Mouse (Mus musculus) spleen, adult 2 months (tissue): ENCODE data around the gene Fam129a. TPM values are rescaled to one million over a fixed set of nuclear protein-coding genes. Genes with fewer than 3 reads are reported as not detected.
"Not testable (repeated sequence)": the region's sequence is repeated elsewhere in the genome, so short reads cannot be mapped to it uniquely, and the experiment has no call there.

Experiments
- DNase-seq, 2 experiments: peaks; one replicate each; pipeline versions ENCODE4 v3.0.0 to v3.0.0-alpha.2; 2012 to 2021; ENCODE audit warnings: low spot score in 2 of 2, low read depth in 1 of 2
- H3K27ac ChIP-seq: fragments of 200-500 bp; 2 replicates; pipeline ENCODE4 v1.5.1; 2012; ENCODE audit warnings: low read length, inconsistent platforms; ENCODE audit not compliant: insufficient read depth
- H3K27me3 ChIP-seq: fragments of 200-500 bp; 2 replicates; pipeline ENCODE4 v1.6.1; 2012; ENCODE audit warnings: mild to moderate bottlenecking, moderate library complexity, low read length, inconsistent platforms; ENCODE audit not compliant: control insufficient read depth, insufficient read depth
- H3K36me3 ChIP-seq: fragments of 200-500 bp; 2 replicates; pipeline ENCODE4 v1.6.1; 2012; ENCODE audit warnings: mild to moderate bottlenecking, low read length, inconsistent platforms; ENCODE audit not compliant: control insufficient read depth, insufficient read depth
- H3K4me1 ChIP-seq: fragments of 200-500 bp; 2 replicates; pipeline ENCODE4 v1.6.1; 2011; ENCODE audit warnings: inconsistent platforms; ENCODE audit not compliant: control insufficient read depth, insufficient read depth, insufficient read length
- H3K4me3 ChIP-seq: fragments of 200-500 bp; 2 replicates; pipeline ENCODE4 v1.5.1; 2011; ENCODE audit warnings: mild to moderate bottlenecking, inconsistent platforms; ENCODE audit not compliant: insufficient read depth, insufficient read length; ENCODE audit errors: extremely low read depth
- CTCF ChIP-seq: fragments of 200-500 bp; IDR thresholded peaks from 2 replicates; pipeline ENCODE4 v1.5.1; 2011; ENCODE audit warnings: mild to moderate bottlenecking, inconsistent platforms; ENCODE audit not compliant: insufficient read depth, insufficient read length, insufficient replicate concordance; ENCODE audit errors: extremely low read depth
- POLR2A ChIP-seq: fragments of 200-500 bp; IDR thresholded peaks from 2 replicates; pipeline ENCODE4 v1.6.1; 2011; ENCODE audit warnings: low read depth, low read length, inconsistent platforms
- WGBS: fragments of 180-500 bp; shearing (Covaris S2); methylation state at CpG from one replicate; pipeline ENCODE4 v1.1.7; 2018; 5-methylcytosine and 5-hydroxymethylcytosine counted together
- polyA plus RNA-seq: library from polyadenylated mRNA; depleted of rRNA; stranded (reverse); fragments of >200 nt; gene quantifications from 2 replicates; pipeline ENCODE4 v1.2.3, GENCODE M21; 2012

The Fam129a gene
- polyA plus RNA-seq, 1 experiment: 6.0 TPM

DNA sequence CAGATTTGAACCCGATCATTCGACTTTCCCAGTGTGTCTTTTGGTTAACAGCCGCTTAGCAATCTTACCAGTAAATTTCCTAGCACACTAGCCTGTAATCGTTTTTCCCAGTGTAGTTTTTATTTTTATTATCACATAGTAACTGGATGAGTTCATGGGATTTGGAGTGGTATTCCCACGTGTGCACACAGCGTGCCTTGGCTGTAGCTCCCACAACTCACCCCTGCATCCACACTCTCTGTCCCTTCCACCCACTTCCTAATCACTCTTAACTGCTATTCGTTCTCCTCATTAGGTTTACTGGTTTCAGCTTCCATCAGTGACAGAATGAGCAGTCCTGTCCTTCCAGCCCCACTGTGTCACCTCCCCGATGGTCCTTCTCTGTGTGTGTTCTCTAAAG lies 25.6 kb downstream of the Fam129a start:
- no peak for DNase-seq
- WGBS: 83% methylated on average over 8 of the region's 8 CpGs

DNA sequence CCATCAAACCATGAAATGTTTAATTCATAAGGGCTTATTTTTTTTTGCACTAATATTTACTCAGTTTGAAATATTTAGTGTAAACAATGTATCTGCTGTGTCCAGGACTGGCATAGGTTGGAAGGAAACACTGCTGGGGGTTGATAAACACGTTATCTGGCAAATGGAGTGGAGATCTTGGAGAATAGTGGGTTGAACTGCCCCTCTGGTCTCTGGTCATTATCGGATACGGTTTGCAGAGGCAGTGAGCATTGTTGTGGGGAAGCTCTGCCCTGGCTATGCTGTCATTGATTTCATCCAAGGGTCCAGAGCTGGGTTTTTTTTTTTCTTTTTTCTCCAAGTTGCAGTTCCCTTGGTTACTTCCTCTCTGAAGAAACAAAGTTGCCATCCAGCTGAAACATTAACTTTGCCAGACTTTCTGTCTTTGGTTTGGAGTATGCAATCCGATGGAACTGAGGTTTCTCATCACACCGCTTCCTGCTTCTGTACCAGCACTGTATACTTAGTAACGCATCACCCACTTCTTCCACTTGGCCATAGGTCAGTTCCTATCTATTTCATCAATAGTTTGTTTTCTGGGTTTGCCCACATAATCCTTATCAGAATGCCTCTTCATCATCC lies 26.8 kb downstream of the Fam129a start:
- Histone ChIP-seq H3K27ac (no peak overlapping the region), H3K4me3 (no peak overlapping the region), H3K36me3 (no peaks in the 10 kb centered on the region), H3K4me1 (no peaks in the 10 kb centered on the region), H3K27me3 (no peaks in the 10 kb centered on the region)
- 72% methylated on average over 6 of the region's 6 CpGs for WGBS
- DNase-seq: no peak
- TF ChIP-seq POLR2A (no peak), CTCF (no peak)

More for the DNA sequence above, 25.6 kb downstream of the Fam129a start:
- no peaks in the 10 kb centered on the region for H3K27me3 ChIP-seq
- no peak overlapping the region for H3K4me3 ChIP-seq
- H3K36me3 ChIP-seq: no peaks in the 10 kb centered on the region
- H3K4me1 ChIP-seq: no peaks in the 10 kb centered on the region
- no peak for TF ChIP-seq POLR2A
- TF ChIP-seq CTCF: no peak
- H3K27ac ChIP-seq: no peak overlapping the region

DNA sequence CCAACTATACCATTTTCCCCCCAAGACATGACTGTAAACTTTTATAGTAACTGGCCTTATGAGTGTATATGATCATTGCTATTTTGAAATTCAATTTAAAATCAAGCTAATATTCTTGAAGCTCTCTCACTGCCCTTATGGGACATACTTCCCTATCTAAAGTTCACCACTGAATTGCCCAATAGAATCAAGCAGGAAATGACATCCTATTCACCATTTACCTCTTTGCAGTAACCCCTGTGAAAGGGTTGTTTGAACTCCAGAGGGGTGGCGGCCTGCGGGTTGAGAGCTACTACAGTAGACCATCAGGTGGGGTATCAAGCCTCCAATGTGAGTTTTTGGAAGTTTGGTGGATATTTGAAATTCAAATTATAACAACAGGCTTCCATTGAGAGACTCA lies 27.9 kb downstream of the Fam129a start:
- TF ChIP-seq CTCF (no peak), POLR2A (no peak)
- no peaks in the 10 kb centered on the region for H3K36me3 ChIP-seq
- H3K4me1 ChIP-seq: no peaks in the 10 kb centered on the region
- DNase-seq: no peak
- H3K4me3 ChIP-seq: no peak overlapping the region
- no peaks in the 10 kb centered on the region for H3K27me3 ChIP-seq
- 88% methylated on average over 2 of the region's 2 CpGs for WGBS
- H3K27ac ChIP-seq: no peak overlapping the region

DNA sequence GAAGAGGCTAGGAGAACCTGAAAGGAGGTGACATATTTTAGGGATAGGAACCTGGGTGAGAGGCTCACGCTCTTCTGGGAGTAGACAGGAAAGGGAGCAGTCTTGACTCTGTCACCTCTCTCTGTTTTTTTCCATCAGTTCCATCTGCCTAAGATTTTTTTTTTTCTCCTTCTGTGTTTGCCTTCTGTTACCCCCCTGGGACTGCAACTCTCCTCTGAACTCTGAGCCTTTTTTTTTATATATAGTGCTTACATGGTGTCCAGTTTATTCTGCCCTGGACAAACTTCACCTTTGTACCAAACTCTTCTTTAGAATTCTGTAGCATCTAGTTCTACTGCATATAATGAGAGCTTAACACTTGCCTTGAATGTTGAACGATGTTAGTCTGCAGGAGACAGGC lies 33.3 kb downstream of the Fam129a start:
- H3K4me3 ChIP-seq: no peak overlapping the region
- TF ChIP-seq CTCF: no peak
- no peak for TF ChIP-seq POLR2A
- 87% methylated on average over 2 of the region's 2 CpGs for WGBS
- no peaks in the 10 kb centered on the region for H3K27me3 ChIP-seq
- DNase-seq: no peak
- no peaks in the 10 kb centered on the region for H3K36me3 ChIP-seq
- H3K4me1 ChIP-seq: no peaks in the 10 kb centered on the region
- H3K27ac ChIP-seq: no peak overlapping the region

DNA sequence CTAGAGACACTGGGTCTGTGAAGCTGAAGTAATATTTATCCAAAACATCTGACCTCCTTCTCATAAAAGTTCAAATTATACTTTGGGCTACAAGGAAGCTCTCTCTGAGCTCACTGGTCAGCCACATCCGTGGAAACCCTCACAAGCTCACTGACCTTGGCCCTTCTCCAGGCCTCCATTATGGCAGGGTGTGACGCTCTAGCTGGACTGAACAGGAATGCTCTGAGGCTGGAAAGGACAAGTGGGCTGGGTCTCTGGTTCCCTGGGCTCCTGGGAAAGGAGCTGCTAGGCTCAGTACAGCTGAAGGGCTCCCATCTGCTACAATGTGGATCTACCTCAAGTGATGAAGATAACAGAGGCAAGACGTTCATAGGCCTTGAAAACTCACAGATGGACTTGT lies 37.0 kb downstream of the Fam129a start:
- not testable (repeated sequence) for H3K27me3 ChIP-seq, H3K4me3 ChIP-seq, H3K36me3 ChIP-seq, H3K27ac ChIP-seq, H3K4me1 ChIP-seq, DNase-seq
- WGBS: 83% methylated on average over 3 of the region's 3 CpGs

DNA sequence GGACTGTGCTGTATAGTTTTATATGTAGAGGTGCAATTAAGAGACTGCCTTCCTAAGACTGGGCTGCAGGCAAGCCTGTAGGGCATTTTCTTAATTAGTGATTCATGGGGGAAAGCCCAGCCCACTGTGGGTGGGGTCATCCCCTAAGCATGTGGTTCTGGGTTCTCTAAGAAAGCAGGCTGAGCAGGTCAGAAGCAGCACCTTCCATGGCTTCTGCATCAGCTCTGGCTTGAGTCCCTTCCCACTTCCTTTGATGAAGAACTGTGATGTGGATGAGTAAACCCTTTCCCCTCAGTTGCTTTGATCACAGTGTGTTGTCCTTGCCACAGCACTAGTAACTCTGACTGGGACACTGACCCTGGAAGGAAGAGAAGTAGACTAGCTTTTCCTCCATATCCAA lies 39.6 kb downstream of the Fam129a start:
- TF ChIP-seq CTCF (no peak), POLR2A (no peak)
- DNase-seq: no peak
- no peak overlapping the region for H3K27ac ChIP-seq
- no peaks in the 10 kb centered on the region for H3K36me3 ChIP-seq
- no peaks in the 10 kb centered on the region for H3K27me3 ChIP-seq
- no peaks in the 10 kb centered on the region for H3K4me1 ChIP-seq
- H3K4me3 ChIP-seq: no peak overlapping the region

DNA sequence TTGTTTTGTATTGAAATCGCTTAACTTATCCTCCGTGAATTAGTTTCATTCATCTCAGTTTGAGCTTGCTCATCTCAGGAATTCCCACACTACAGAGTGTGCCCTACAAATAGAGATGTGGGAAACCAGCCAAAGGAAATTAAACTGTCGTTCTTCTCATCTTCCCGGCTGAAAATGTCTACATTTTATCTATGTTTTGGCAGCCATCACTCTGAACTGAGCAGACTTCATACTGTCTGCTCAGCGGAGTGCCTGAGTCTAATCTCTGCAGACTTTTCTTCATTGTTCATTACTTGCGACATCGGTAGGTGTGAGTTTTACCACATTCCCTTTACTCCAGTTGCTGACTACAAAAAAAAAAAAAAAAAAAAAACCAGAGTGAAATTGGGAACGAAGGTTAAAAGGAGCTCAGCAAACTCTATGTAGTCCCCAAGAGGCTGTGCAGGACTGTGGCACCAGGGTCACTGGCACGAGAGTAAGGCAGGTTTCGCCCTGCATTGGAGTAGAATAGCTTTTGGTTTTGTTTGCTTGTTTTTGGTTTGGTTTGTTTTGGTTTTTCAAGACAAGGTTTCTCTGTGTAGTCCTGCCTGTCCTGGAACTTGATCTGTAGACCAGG lies 43.4 kb downstream of the Fam129a start:
- no peak for TF ChIP-seq CTCF
- no peak for TF ChIP-seq POLR2A
- no peak for DNase-seq
- WGBS: 84% methylated on average over 10 of the region's 10 CpGs
- H3K27me3 ChIP-seq: no peaks in the 10 kb centered on the region
- no peak overlapping the region for H3K27ac ChIP-seq
- H3K36me3 ChIP-seq: no peaks in the 10 kb centered on the region
- H3K4me1 ChIP-seq: no peaks in the 10 kb centered on the region
- no peak overlapping the region for H3K4me3 ChIP-seq
